Mouse (Mus musculus): ENCODE results near the gene Lamc3.

GRCm38 (mm10) chr2:31925936-31926335 is 38.8 kb downstream of the Lamc3 start:
- TF ChIP-seq CTCF (conservative IDR thresholded peaks at IDR 0.05; ENCODE audit: low read length) (no peak), NANOG (IDR thresholded peaks at IDR 0.05; ENCODE audit: borderline replicate concordance, low read length) (no peak)

Measured in E14TG2a.4 (cell line).